ENCODE assay signal across 9 mouse cellular contexts in genomic region chr8:70887669-70888068, GRCm38 (mm10). TPM values are rescaled to one million over a fixed set of nuclear protein-coding genes. Genes with fewer than 3 reads are reported as not detected.
DNase-seq lines count a peak whose midpoint lies in the region; ATAC-seq and TF ChIP-seq lines count a peak whose summit lies in the region.
"Had no signal": no experiment of that assay in that cellular context is flagged by ENCODE, and none has a peak within 500 bp of the region (broad histone marks: within the 10 kb centered on the region; RNA-seq: fewer than 3 reads in every experiment).

No protein-coding gene starts in this region.

- H3K36me3 ChIP-seq in kidney, postnatal 0 days (ENCODE audit: insufficient read depth, low read length) = no peaks in the 10 kb centered on the region
- no peaks in the 10 kb centered on the region for H3K36me3 ChIP-seq in hindbrain, embryonic 11.5 days (ENCODE audit: control insufficient read depth, insufficient read depth, low read length)
- H3K36me3 ChIP-seq in midbrain, embryonic 15.5 days (replicated peaks) = no peaks in the 10 kb centered on the region

- H3K9me3 ChIP-seq in kidney, postnatal 0 days (replicated peaks; ENCODE audit: low read length) = no peaks in the 10 kb centered on the region
- no peaks in the 10 kb centered on the region for H3K9me3 ChIP-seq in hindbrain, embryonic 11.5 days (ENCODE audit: control insufficient read depth, low read length)
- H3K9me3 ChIP-seq in midbrain, embryonic 15.5 days = no peaks in the 10 kb centered on the region

- WGBS in kidney, postnatal 0 days = 9% methylated on average over 15 of the region's 18 CpGs
- 3% methylated on average over 17 of the region's 18 CpGs for WGBS in hindbrain, embryonic 11.5 days
- 3% methylated on average over 18 of the region's 18 CpGs for WGBS in midbrain, embryonic 15.5 days

- H3K4me2 ChIP-seq in kidney, postnatal 0 days (ENCODE audit: low read length) = no peak overlapping the region
- H3K4me2 ChIP-seq in hindbrain, embryonic 11.5 days (replicated peaks; ENCODE audit: low read depth, low read length) = peak overlapping the region; percentile 23; the same call in 1 of the 2 replicates
- H3K4me2 ChIP-seq in midbrain, embryonic 15.5 days = peak overlapping the region; percentile 23; the same call in 1 of the 2 replicates

- peaks cover 17% of the 10 kb centered on the region for H3K27me3 ChIP-seq in kidney, postnatal 0 days (ENCODE audit: insufficient read depth, low read length)
- H3K27me3 ChIP-seq in hindbrain, embryonic 11.5 days (ENCODE audit: control insufficient read depth, insufficient read depth, low read length) = peaks cover 28% of the 10 kb centered on the region
- H3K27me3 ChIP-seq in midbrain, embryonic 15.5 days (replicated peaks) = peaks cover 30% of the 10 kb centered on the region

- no peak overlapping the region for H3K27ac ChIP-seq in kidney, postnatal 0 days
- H3K27ac ChIP-seq in hindbrain, embryonic 11.5 days (ENCODE audit: low read depth, low read length) = no peak overlapping the region
- no peak overlapping the region for H3K27ac ChIP-seq in midbrain, embryonic 15.5 days
- H3K27ac ChIP-seq: macrophage had no signal

- no peak overlapping the region for H3K9ac ChIP-seq in kidney, postnatal 0 days (ENCODE audit: low read depth, low read length)
- H3K9ac ChIP-seq in hindbrain, embryonic 11.5 days (ENCODE audit: low read depth, low read length) = no peak overlapping the region
- no peak overlapping the region for H3K9ac ChIP-seq in midbrain, embryonic 15.5 days

- 0 out of 2 replicates have a peak, but pooled peaks have one; percentile 23 for ATAC-seq in kidney, postnatal 0 days (replicated peaks; ENCODE audit: low FRiP score, low read depth)
- peak; percentile 26; the same call in 1 of the 2 replicates for ATAC-seq in hindbrain, embryonic 11.5 days (ENCODE audit: low FRiP score)
- ATAC-seq in midbrain, embryonic 15.5 days (replicated peaks) = no peak

- peaks cover 11% of the 10 kb centered on the region for H3K4me1 ChIP-seq in kidney, postnatal 0 days (replicated peaks; ENCODE audit: insufficient read depth, low read length)
- H3K4me1 ChIP-seq in hindbrain, embryonic 11.5 days (replicated peaks; ENCODE audit: control insufficient read depth, insufficient read depth, low read length) = peaks cover 7% of the 10 kb centered on the region; the same call in 1 of the 2 replicates
- H3K4me1 ChIP-seq in midbrain, embryonic 15.5 days = peaks cover 7% of the 10 kb centered on the region

- H3K4me3 ChIP-seq in kidney, postnatal 0 days (replicated peaks; ENCODE audit: low read depth, low read length) = no peak overlapping the region
- 0 out of 2 replicates have a peak overlapping the region, but pooled peaks have one; percentile 6 for H3K4me3 ChIP-seq in hindbrain, embryonic 11.5 days (ENCODE audit: low read depth, low read length)
- no peak overlapping the region for H3K4me3 ChIP-seq in midbrain, embryonic 15.5 days

- DNase-seq in kidney, postnatal 0 days (ENCODE audit: low spot score) = peak; percentile 19
- no peak for DNase-seq in kidney, adult 11 months
- peak; percentile 60 for DNase-seq in c-Kit-negative CD71-positive TER-119-positive erythroid progenitor cells, embryonic 14.5 days (ENCODE audit: low read depth, low spot score)
- DNase-seq in hindbrain, embryonic 11.5 days (ENCODE audit: low spot score) = peak; percentile 53
- no peak for DNase-seq in frontal cortex, postnatal 36 days (ENCODE audit: low spot score in 2 of 2)
- DNase-seq in layer of hippocampus, postnatal 36 days = no peak
- DNase-seq in kidney, postnatal 14 days = no peak

- no peak for TF ChIP-seq CTCF in kidney, postnatal 0 days (IDR thresholded peaks at IDR 0.05; ENCODE audit: low read depth)

RNA-seq across cellular contexts. Expression of gene Slc5a5, which starts 4.9 kb away (rescaled TPM):
- polyA plus RNA-seq in kidney, postnatal 0 days (2015; fragmentation: Nextera tagmentation; extraction: Ambion mirVana) = 0.09 and 0.11 TPM in 2 replicates
- 0.47 and 0.71 TPM in 2 replicates for polyA plus RNA-seq in hindbrain, embryonic 11.5 days (2014; fragmentation: Nextera tagmentation; extraction: Ambion mirVana)
- 1.9 and 2.0 TPM in 2 replicates for polyA plus RNA-seq in midbrain, embryonic 15.5 days (2015; fragmentation: Nextera tagmentation; extraction: Ambion mirVana)
- 1 to 10 TPM; 8.1 to 8.9 TPM for total RNA-seq in layer of hippocampus, postnatal 36 days (2021)
- polyA plus RNA-seq: macrophage had no signal

RNA-seq across cellular contexts. Expression of gene Rpl18a, which starts 9.5 kb away (rescaled TPM):
- polyA plus RNA-seq in kidney, postnatal 0 days (2015; fragmentation: Nextera tagmentation; extraction: Ambion mirVana) = 5,183 and 5,941 TPM in 2 replicates
- polyA plus RNA-seq in hindbrain, embryonic 11.5 days (2014; fragmentation: Nextera tagmentation; extraction: Ambion mirVana) = 3,048 and 3,182 TPM in 2 replicates
- 2,076 and 2,093 TPM in 2 replicates for polyA plus RNA-seq in midbrain, embryonic 15.5 days (2015; fragmentation: Nextera tagmentation; extraction: Ambion mirVana)
- 100 to 1,000 TPM; 659 to 685 TPM for total RNA-seq in layer of hippocampus, postnatal 36 days (2021)

RNA-seq across cellular contexts. Expression of gene Ccdc124, which starts 13.9 kb away (rescaled TPM):
- 87.2 and 90.3 TPM in 2 replicates for polyA plus RNA-seq in kidney, postnatal 0 days (2015; fragmentation: Nextera tagmentation; extraction: Ambion mirVana)
- polyA plus RNA-seq in hindbrain, embryonic 11.5 days (2014; fragmentation: Nextera tagmentation; extraction: Ambion mirVana) = 162 and 173 TPM in 2 replicates
- polyA plus RNA-seq in midbrain, embryonic 15.5 days (2015; fragmentation: Nextera tagmentation; extraction: Ambion mirVana) = 173 and 180 TPM in 2 replicates
- total RNA-seq in layer of hippocampus, postnatal 36 days (2021) = 10 to 100 TPM; 83.4 to 95.4 TPM

RNA-seq across cellular contexts. Expression of gene Map1s, which starts 18.1 kb away (rescaled TPM):
- 32.5 and 34.1 TPM in 2 replicates for polyA plus RNA-seq in kidney, postnatal 0 days (2015; fragmentation: Nextera tagmentation; extraction: Ambion mirVana)
- 32.3 and 34.3 TPM in 2 replicates for polyA plus RNA-seq in hindbrain, embryonic 11.5 days (2014; fragmentation: Nextera tagmentation; extraction: Ambion mirVana)
- polyA plus RNA-seq in midbrain, embryonic 15.5 days (2015; fragmentation: Nextera tagmentation; extraction: Ambion mirVana) = 69.2 and 69.9 TPM in 2 replicates
- total RNA-seq in layer of hippocampus, postnatal 36 days (2021) = 10 to 100 TPM; 87.3 to 89.7 TPM

RNA-seq across cellular contexts. Expression of gene Kcnn1, which starts 24.6 kb away (rescaled TPM):
- 4.2 and 5.5 TPM in 2 replicates for polyA plus RNA-seq in kidney, postnatal 0 days (2015; fragmentation: Nextera tagmentation; extraction: Ambion mirVana)
- 10.7 and 12.2 TPM in 2 replicates for polyA plus RNA-seq in hindbrain, embryonic 11.5 days (2014; fragmentation: Nextera tagmentation; extraction: Ambion mirVana)
- polyA plus RNA-seq in midbrain, embryonic 15.5 days (2015; fragmentation: Nextera tagmentation; extraction: Ambion mirVana) = 19.0 and 20.6 TPM in 2 replicates
- 10 to 100 TPM; 16.9 to 17.7 TPM for total RNA-seq in layer of hippocampus, postnatal 36 days (2021)

Comparison
In these comparisons a context has a peak if more than half of its experiments do, and no peak if none do; other contexts are left out.
1. DNase-seq: peak in kidney, postnatal 0 days (single experiment), c-Kit-negative CD71-positive TER-119-positive erythroid progenitor cells, embryonic 14.5 days (single experiment) and hindbrain, embryonic 11.5 days (single experiment); none in kidney, adult 11 months (single experiment), frontal cortex, postnatal 36 days (0 of 2), layer of hippocampus, postnatal 36 days (0 of 2) and kidney, postnatal 14 days (single experiment).